In genomic region chr7:126694441-126695051, GRCm38 (mm10) we compare ENCODE assay signal across 8 mouse cellular contexts. TPM values are rescaled to one million over a fixed set of nuclear protein-coding genes. Genes with fewer than 3 reads are reported as not detected.
A peak's percentile ranks its signal among the peaks of the same experiment; 100 is the strongest.
DNase-seq lines count a peak whose midpoint lies in the region; ATAC-seq and TF ChIP-seq lines count a peak whose summit lies in the region.

No protein-coding gene starts in this region.

- peak overlapping the region; percentile 89 for H3K4me2 ChIP-seq in hindbrain, embryonic 16.5 days (ENCODE audit: low read length)
- peak overlapping the region; percentile 78 for H3K4me2 ChIP-seq in myocyte (ENCODE audit: low read depth)

- no peaks in the 10 kb centered on the region for H3K27me3 ChIP-seq in hindbrain, embryonic 16.5 days (replicated peaks; ENCODE audit: control insufficient read depth, insufficient read depth, low read length)
- no peaks in the 10 kb centered on the region for H3K27me3 ChIP-seq in myocyte (ENCODE audit: control insufficient read depth, insufficient read depth, insufficient read length)

- no peak for TF ChIP-seq POLR2A in cortical plate, adult 2 months (IDR thresholded peaks at IDR 0.05; ENCODE audit: extremely low read depth, insufficient read depth, low read length)
- no peak for TF ChIP-seq POLR2A in myocyte (IDR thresholded peaks at IDR 0.05; ENCODE audit: insufficient read length, low read depth)

- no peak for ATAC-seq in hindbrain, embryonic 16.5 days

- peaks cover 6% of the 10 kb centered on the region; the same call in 1 of the 2 replicates for H3K4me1 ChIP-seq in cortical plate, adult 2 months (ENCODE audit: control insufficient read depth, insufficient read depth, low read length)
- H3K4me1 ChIP-seq in hindbrain, embryonic 16.5 days (ENCODE audit: control insufficient read depth, insufficient read depth, low read depth, low read length): peaks cover 24% of the 10 kb centered on the region

- TF ChIP-seq CTCF in layer of hippocampus, adult 2 months (conservative IDR thresholded peaks at IDR 0.05): no peak
- TF ChIP-seq CTCF in cortical plate, adult 2 months (IDR thresholded peaks at IDR 0.05; ENCODE audit: extremely low read depth, insufficient read depth, low read length): no peak

- DNase-seq in layer of hippocampus, adult 2 months (ENCODE audit: low spot score in 2 of 2): no peak
- DNase-seq in layer of hippocampus, postnatal 10 days (ENCODE audit: low spot score in 2 of 2): no peak
- no peak for DNase-seq in ovary, postnatal 36 days (ENCODE audit: low spot score)
- no peak for DNase-seq in adrenal gland, adult 18-20 months (ENCODE audit: low spot score in 2 of 2)
- no peak for DNase-seq in left cerebral cortex, postnatal 10 days (ENCODE audit: extremely low spot score in 1 of 2, low spot score in 2 of 2)

- peaks cover 14% of the 10 kb centered on the region for H3K79me2 ChIP-seq in myocyte (ENCODE audit: control insufficient read depth, insufficient read depth)

- WGBS in hindbrain, embryonic 16.5 days: 14% methylated on average over 10 of the region's 10 CpGs

- peak overlapping the region; percentile 97 for H3K27ac ChIP-seq in layer of hippocampus, adult 2 months
- H3K27ac ChIP-seq in cortical plate, adult 2 months (ENCODE audit: insufficient read depth, low read length): no peak overlapping the region
- H3K27ac ChIP-seq in hindbrain, embryonic 16.5 days (ENCODE audit: low read depth, low read length): no peak overlapping the region

- peak overlapping the region; percentile 58 for H3ac ChIP-seq in myocyte (ENCODE audit: control insufficient read depth, insufficient read length)

- intact Hi-C loops in left cerebral cortex, postnatal 10 days (cut with DNase I): loop anchor here (5.0 kb wide), 1 partner anchor 112 kb away; the partner anchor contains the start of gene Apobr

- peak overlapping the region; percentile 73 for H3K9ac ChIP-seq in hindbrain, embryonic 16.5 days (ENCODE audit: low read depth, low read length)

- no peaks in the 10 kb centered on the region for H3K9me3 ChIP-seq in hindbrain, embryonic 16.5 days (ENCODE audit: control insufficient read depth, low read length)

- H3K36me3 ChIP-seq in hindbrain, embryonic 16.5 days (ENCODE audit: control insufficient read depth, insufficient read depth, low read length): peaks cover 17% of the 10 kb centered on the region
- H3K36me3 ChIP-seq in myocyte (ENCODE audit: control insufficient read depth, insufficient read depth): no peaks in the 10 kb centered on the region

- H3K4me3 ChIP-seq in layer of hippocampus, adult 2 months: peak overlapping the region; percentile 95
- H3K4me3 ChIP-seq in cortical plate, adult 2 months (ENCODE audit: insufficient read depth, low read length): peak overlapping the region; percentile 74
- peak overlapping the region; percentile 53 for H3K4me3 ChIP-seq in hindbrain, embryonic 16.5 days (ENCODE audit: low read length)
- H3K4me3 ChIP-seq in myocyte: peak overlapping the region; percentile 89

TF ChIP-seq in myocyte, 11 proteins besides CTCF, POLR2A, EP300 and RAD21:
- no peak for TF ChIP-seq REST (IDR thresholded peaks at IDR 0.05; ENCODE audit: insufficient read depth, insufficient read length)
- TF ChIP-seq USF1 (IDR thresholded peaks at IDR 0.05; ENCODE audit: low read depth): no peak
- no peak for TF ChIP-seq E2F4 (IDR thresholded peaks at IDR 0.05; ENCODE audit: insufficient read depth)

RNA-seq across cellular contexts. Expression of gene Bola2, which starts 0.7 kb away (rescaled TPM):
- total RNA-seq in layer of hippocampus, adult 2 months (2021): 100 to 1,000 TPM; 103 to 112 TPM
- 100 to 1,000 TPM; 114 to 137 TPM for total RNA-seq in layer of hippocampus, postnatal 10 days (2021)
- polyA plus RNA-seq in cortical plate, adult 2 months (2012; rRNA removed): 51.2 and 55.8 TPM in 2 replicates
- polyA plus RNA-seq in hindbrain, embryonic 16.5 days (2015; fragmentation: Nextera tagmentation; extraction: Ambion mirVana): 130 and 133 TPM in 2 replicates
- 79.7 TPM for polyA plus RNA-seq in myocyte (2012; fragmentation: generic; extraction: Trizol)
- 100 to 1,000 TPM in 1 of 2 experiments, 10 to 100 TPM in 1; 98.7 to 105 TPM for total RNA-seq in adrenal gland, adult 18-20 months (2021)
- total RNA-seq in left cerebral cortex, postnatal 10 days (2021): 100 to 1,000 TPM; 118 to 124 TPM

RNA-seq across cellular contexts. Expression of gene Slx1b, which starts 1.0 kb away (rescaled TPM):
- total RNA-seq in layer of hippocampus, adult 2 months (2021): 10 to 100 TPM; 18.9 to 22.3 TPM
- 10 to 100 TPM; 20.1 to 21.5 TPM for total RNA-seq in layer of hippocampus, postnatal 10 days (2021)
- 31.2 and 33.8 TPM in 2 replicates for polyA plus RNA-seq in cortical plate, adult 2 months (2012; rRNA removed)
- polyA plus RNA-seq in hindbrain, embryonic 16.5 days (2015; fragmentation: Nextera tagmentation; extraction: Ambion mirVana): 13.4 and 15.0 TPM in 2 replicates
- 5.8 TPM for polyA plus RNA-seq in myocyte (2012; fragmentation: generic; extraction: Trizol)
- total RNA-seq in adrenal gland, adult 18-20 months (2021): 10 to 100 TPM in 1 of 2 experiments, 1 to 10 TPM in 1; 9.9 to 11.1 TPM
- 10 to 100 TPM; 21.6 to 22.5 TPM for total RNA-seq in left cerebral cortex, postnatal 10 days (2021)

RNA-seq across cellular contexts. Expression of gene Coro1a, which starts 13.0 kb away (rescaled TPM):
- total RNA-seq in layer of hippocampus, adult 2 months (2021): 100 to 1,000 TPM; 130 to 135 TPM
- 100 to 1,000 TPM; 145 to 151 TPM for total RNA-seq in layer of hippocampus, postnatal 10 days (2021)
- 204 and 218 TPM in 2 replicates for polyA plus RNA-seq in cortical plate, adult 2 months (2012; rRNA removed)
- polyA plus RNA-seq in hindbrain, embryonic 16.5 days (2015; fragmentation: Nextera tagmentation; extraction: Ambion mirVana): 119 and 125 TPM in 2 replicates
- 0.14 TPM for polyA plus RNA-seq in myocyte (2012; fragmentation: generic; extraction: Trizol)
- 10 to 100 TPM; 19.0 to 21.7 TPM for total RNA-seq in adrenal gland, adult 18-20 months (2021)
- 100 to 1,000 TPM; 178 to 199 TPM for total RNA-seq in left cerebral cortex, postnatal 10 days (2021)

RNA-seq across cellular contexts. Expression of gene Sult1a1, which starts 18.3 kb away (rescaled TPM):
- 1 to 10 TPM; 9.1 to 9.4 TPM for total RNA-seq in layer of hippocampus, adult 2 months (2021)
- 1 to 10 TPM; 3.8 to 5.3 TPM for total RNA-seq in layer of hippocampus, postnatal 10 days (2021)
- 14.1 and 16.5 TPM in 2 replicates for polyA plus RNA-seq in cortical plate, adult 2 months (2012; rRNA removed)
- polyA plus RNA-seq in hindbrain, embryonic 16.5 days (2015; fragmentation: Nextera tagmentation; extraction: Ambion mirVana): 11.9 and 12.0 TPM in 2 replicates
- polyA plus RNA-seq in myocyte (2012; fragmentation: generic; extraction: Trizol): not detected
- 10 to 100 TPM; 48.0 to 52.5 TPM for total RNA-seq in adrenal gland, adult 18-20 months (2021)
- total RNA-seq in left cerebral cortex, postnatal 10 days (2021): 1 to 10 TPM; 2.7 to 8.2 TPM

RNA-seq across cellular contexts. Expression of gene Sgf29, which starts 45.4 kb away (rescaled TPM):
- total RNA-seq in layer of hippocampus, adult 2 months (2021): 10 to 100 TPM; 27.8 to 28.4 TPM
- total RNA-seq in layer of hippocampus, postnatal 10 days (2021): 10 to 100 TPM; 27.1 to 36.3 TPM
- polyA plus RNA-seq in cortical plate, adult 2 months (2012; rRNA removed): 38.1 and 43.4 TPM in 2 replicates
- 54.9 and 56.5 TPM in 2 replicates for polyA plus RNA-seq in hindbrain, embryonic 16.5 days (2015; fragmentation: Nextera tagmentation; extraction: Ambion mirVana)
- 35.3 TPM for polyA plus RNA-seq in myocyte (2012; fragmentation: generic; extraction: Trizol)
- total RNA-seq in adrenal gland, adult 18-20 months (2021): 10 to 100 TPM; 39.6 to 50.1 TPM
- total RNA-seq in left cerebral cortex, postnatal 10 days (2021): 10 to 100 TPM; 32.8 to 42.3 TPM

Comparison
In these comparisons a context has a peak if more than half of its experiments do, and no peak if none do; other contexts are left out.
1. RNA of gene Coro1a, which starts 13.0 kb away (total RNA-seq): 178 to 199 TPM in left cerebral cortex, postnatal 10 days, 145 to 151 TPM in layer of hippocampus, postnatal 10 days and 130 to 135 TPM in layer of hippocampus, adult 2 months; 19.0 to 21.7 TPM in adrenal gland, adult 18-20 months; every median in the first group is over 4 times any median in the second.
2. Peak in every context shown above with its lines, with median percentiles within 50 percentile points of each other: H3K4me3 ChIP-seq.